Mouse (Mus musculus) liver, embryonic 12.5 days (tissue): ENCODE results near the gene Olfr247. TPM values are rescaled to one million over a fixed set of nuclear protein-coding genes. Genes with fewer than 3 reads are reported as not detected.
"Not testable (repeated sequence)": the region's sequence is repeated elsewhere in the genome, so short reads cannot be mapped to it uniquely, and the experiment has no call there.

ENCODE experiments used
- ATAC-seq: fragments of 200-750 bp; cut with Nextera tagmentation; 2 replicates; pipeline ENCODE4 v1.8.0; 2017; ENCODE audit warnings: moderate number of reproducible peaks, mild to moderate bottlenecking, moderate library complexity
- H3K27ac ChIP-seq: fragments of 300-500 bp; sonication (generic); 2 replicates; pipeline ENCODE4 v1.5.1; 2016; ENCODE audit warnings: mild to moderate bottlenecking
- H3K27me3 ChIP-seq: fragments of 300-500 bp; sonication (generic); replicated peaks from 2 replicates; pipeline ENCODE4 v1.6.1; 2016; ENCODE audit warnings: mild to moderate bottlenecking, moderate library complexity
- H3K36me3 ChIP-seq: fragments of 300-500 bp; sonication (generic); 2 replicates; pipeline ENCODE4 v1.6.1; 2016; ENCODE audit warnings: mild to moderate bottlenecking, moderate library complexity
- H3K4me1 ChIP-seq: fragments of 300-500 bp; sonication (generic); 2 replicates; pipeline ENCODE4 v1.6.1; 2016
- H3K4me2 ChIP-seq: fragments of 300-500 bp; sonication (generic); 2 replicates; pipeline ENCODE4 v1.6.1; 2016; ENCODE audit warnings: mild to moderate bottlenecking, moderate library complexity
- H3K4me3 ChIP-seq: fragments of 300-500 bp; sonication (generic); 2 replicates; pipeline ENCODE4 v1.5.1; 2016; ENCODE audit warnings: mild to moderate bottlenecking, moderate library complexity
- H3K9ac ChIP-seq: fragments of 300-500 bp; sonication (generic); 2 replicates; pipeline ENCODE4 v1.6.1; 2016; ENCODE audit warnings: mild to moderate bottlenecking, moderate library complexity
- H3K9me3 ChIP-seq: fragments of 300-500 bp; sonication (generic); replicated peaks from 2 replicates; pipeline ENCODE4 v1.6.1; 2016; ENCODE audit warnings: mild to moderate bottlenecking, moderate library complexity
- WGBS: fragments of 180-500 bp; shearing (Covaris S2); methylation state at CpG from one replicate; pipeline ENCODE4 v1.1.7; 2016; ENCODE audit not compliant: insufficient replicate concordance; 5-methylcytosine and 5-hydroxymethylcytosine counted together
- polyA plus RNA-seq: library from polyadenylated mRNA; unstranded; fragments of >200 nt; fragmentation: Nextera tagmentation; extraction: Ambion mirVana; gene quantifications from 2 replicates; pipeline ENCODE4 v1.2.1, GENCODE M21; 2016

Gene Olfr247
- not detected in 2 replicates for polyA plus RNA-seq

GRCm38 (mm10) chr10:129976040-129976439 is at the start of gene Olfr247:
Gene Olfr247 (minus strand): TSS chr10:129976140.
- H3K4me2 ChIP-seq, H3K9ac ChIP-seq, ATAC-seq, H3K4me1 ChIP-seq, H3K4me3 ChIP-seq, H3K36me3 ChIP-seq, H3K9me3 ChIP-seq, H3K27ac ChIP-seq, H3K27me3 ChIP-seq: not testable (repeated sequence)
- WGBS = no CpG with 5 or more reads among the region's 2 CpGs

DNA sequence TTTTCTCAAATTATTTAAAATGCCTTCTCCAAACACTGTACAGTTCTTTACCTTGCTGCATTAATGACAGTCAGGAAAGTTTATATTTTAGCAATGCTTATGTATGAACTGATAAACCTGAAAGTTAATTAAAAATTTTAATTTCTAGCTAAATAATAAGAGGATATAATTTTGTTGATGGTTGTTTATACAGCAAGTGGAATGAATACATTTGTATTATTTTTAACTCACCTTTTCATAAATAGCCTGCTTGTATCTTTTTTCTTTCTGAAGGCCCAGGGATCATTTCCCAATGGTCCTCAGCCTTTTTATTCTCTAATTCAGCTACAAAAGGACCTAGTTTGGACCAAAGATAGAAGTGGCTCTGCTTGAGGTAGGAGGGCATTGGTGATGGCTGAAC is 36.4 kb upstream of the Olfr247 start, which contains the start of gene Olfr820:
Olfr820 (plus strand) TSS at position 301 of the 400 bp plus-strand sequence.
- no peaks in the 10 kb centered on the region for H3K36me3 ChIP-seq
- H3K4me1 ChIP-seq = no peaks in the 10 kb centered on the region
- H3K9me3 ChIP-seq = no peaks in the 10 kb centered on the region
- no peak within 1 kb of the TSS for H3K4me2 ChIP-seq
- ATAC-seq = no peak
- no peaks in the 10 kb centered on the region for H3K27me3 ChIP-seq
- H3K27ac ChIP-seq = no peak within 1 kb of the TSS
- no peak within 1 kb of the TSS for H3K4me3 ChIP-seq
- H3K9ac ChIP-seq = no peak within 1 kb of the TSS

- not testable (repeated sequence) for H3K4me3 ChIP-seq, H3K4me1 ChIP-seq, H3K27me3 ChIP-seq, H3K9ac ChIP-seq, H3K9me3 ChIP-seq, H3K27ac ChIP-seq, H3K4me2 ChIP-seq, H3K36me3 ChIP-seq, ATAC-seq
- WGBS = 72% methylated on average over 4 of the region's 4 CpGs
Observed at GRCm38 (mm10) chr10:130005366-130005765, 29.4 kb upstream of the Olfr247 start.

DNA sequence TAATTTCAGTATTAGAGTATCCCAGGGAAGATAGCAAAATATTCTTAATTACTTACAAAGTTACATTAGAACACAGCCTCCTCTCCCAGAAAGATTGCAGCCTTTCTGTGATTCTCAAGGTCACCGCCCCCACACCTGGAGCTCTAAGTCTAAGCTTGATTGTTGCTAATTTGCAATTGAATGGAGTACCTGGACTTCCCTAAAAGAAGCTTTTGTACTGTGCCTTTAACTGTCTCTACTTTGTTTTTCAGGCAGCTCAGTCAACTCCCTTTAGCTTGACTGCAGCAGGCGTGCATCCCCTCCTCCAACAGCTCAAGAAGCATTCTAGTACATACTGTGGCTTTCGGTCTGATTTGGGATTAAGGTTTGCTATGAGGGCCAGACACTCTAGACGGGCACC is 28.2 kb upstream of the Olfr247 start:
- WGBS = 66% methylated on average over 4 of the region's 4 CpGs
- not testable (repeated sequence) for H3K9me3 ChIP-seq, H3K27me3 ChIP-seq, ATAC-seq, H3K36me3 ChIP-seq, H3K4me3 ChIP-seq, H3K4me2 ChIP-seq, H3K4me1 ChIP-seq, H3K9ac ChIP-seq, H3K27ac ChIP-seq

DNA sequence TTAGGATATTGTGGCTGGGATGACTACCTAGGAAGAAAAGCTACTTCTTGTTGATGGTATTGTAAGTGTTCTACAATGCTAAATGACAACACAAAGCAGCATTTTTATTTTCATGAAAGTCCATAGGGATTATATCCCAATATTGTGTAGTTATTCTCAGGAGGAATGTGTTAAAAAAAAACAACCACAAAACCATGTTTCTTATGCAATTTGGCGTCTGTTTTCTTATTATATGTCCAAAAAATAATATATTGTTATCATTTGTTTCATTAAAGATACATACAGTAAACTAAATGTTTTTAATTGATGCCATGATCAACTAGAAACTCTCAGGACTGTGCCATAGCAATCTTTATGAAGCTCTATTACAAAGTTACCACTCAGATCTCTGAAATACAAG is 9.0 kb upstream of the Olfr247 start, which contains the start of gene Gm10310:
Gm10310 (minus strand) TSS at position 101 of the 400 bp plus-strand sequence.
- H3K27me3 ChIP-seq, H3K4me2 ChIP-seq, H3K4me1 ChIP-seq, H3K36me3 ChIP-seq, H3K27ac ChIP-seq, H3K9ac ChIP-seq, H3K9me3 ChIP-seq, ATAC-seq, H3K4me3 ChIP-seq: not testable (repeated sequence)
- WGBS = no CpG with 5 or more reads among the region's 1 CpGs

DNA sequence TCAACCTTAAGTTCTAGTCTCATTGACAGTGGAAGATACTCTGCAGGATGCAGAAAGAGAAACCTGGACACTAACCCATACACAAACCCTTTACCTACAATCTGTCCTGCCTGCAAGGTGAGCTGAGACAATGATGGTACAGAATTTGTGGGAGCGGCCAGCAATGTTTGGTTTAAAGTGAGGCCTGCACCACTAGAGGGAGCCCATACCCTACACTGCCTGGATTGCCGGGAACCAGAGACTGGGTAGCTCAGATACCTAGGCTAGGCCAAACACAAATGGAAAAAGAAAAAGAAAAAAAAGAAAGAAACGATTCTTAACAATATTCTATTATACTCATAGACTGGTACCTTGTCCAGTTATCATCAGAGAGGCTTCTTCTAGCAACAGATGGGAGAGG is 5.9 kb upstream of the Olfr247 start:
- H3K27me3 ChIP-seq, ATAC-seq: not testable (repeated sequence)
- WGBS = no CpG with 5 or more reads among the region's 3 CpGs

DNA sequence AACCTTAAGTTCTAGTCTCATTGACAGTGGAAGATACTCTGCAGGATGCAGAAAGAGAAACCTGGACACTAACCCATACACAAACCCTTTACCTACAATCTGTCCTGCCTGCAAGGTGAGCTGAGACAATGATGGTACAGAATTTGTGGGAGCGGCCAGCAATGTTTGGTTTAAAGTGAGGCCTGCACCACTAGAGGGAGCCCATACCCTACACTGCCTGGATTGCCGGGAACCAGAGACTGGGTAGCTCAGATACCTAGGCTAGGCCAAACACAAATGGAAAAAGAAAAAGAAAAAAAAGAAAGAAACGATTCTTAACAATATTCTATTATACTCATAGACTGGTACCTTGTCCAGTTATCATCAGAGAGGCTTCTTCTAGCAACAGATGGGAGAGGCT is 2.9 kb downstream of the Olfr247 start:
- not testable (repeated sequence) for ATAC-seq, H3K36me3 ChIP-seq, H3K9me3 ChIP-seq, H3K4me2 ChIP-seq, H3K27me3 ChIP-seq, H3K9ac ChIP-seq, H3K27ac ChIP-seq, H3K4me3 ChIP-seq, H3K4me1 ChIP-seq
- no CpG with 5 or more reads among the region's 3 CpGs for WGBS

More for the DNA sequence above, 5.9 kb upstream of the Olfr247 start:
- not testable (repeated sequence) for H3K36me3 ChIP-seq, H3K4me3 ChIP-seq, H3K27ac ChIP-seq, H3K9me3 ChIP-seq, H3K4me1 ChIP-seq, H3K9ac ChIP-seq, H3K4me2 ChIP-seq

- not testable (repeated sequence) for H3K4me2 ChIP-seq, H3K4me3 ChIP-seq, H3K36me3 ChIP-seq, H3K4me1 ChIP-seq, H3K27me3 ChIP-seq, H3K9me3 ChIP-seq, H3K27ac ChIP-seq, ATAC-seq, H3K9ac ChIP-seq
- WGBS = 62% methylated on average over 2 of the region's 2 CpGs
Observed at GRCm38 (mm10) chr10:129967166-129967565, 8.8 kb downstream of the Olfr247 start, which contains the start of gene Olfr819. Gene Olfr819 (minus strand): TSS chr10:129967266.

DNA sequence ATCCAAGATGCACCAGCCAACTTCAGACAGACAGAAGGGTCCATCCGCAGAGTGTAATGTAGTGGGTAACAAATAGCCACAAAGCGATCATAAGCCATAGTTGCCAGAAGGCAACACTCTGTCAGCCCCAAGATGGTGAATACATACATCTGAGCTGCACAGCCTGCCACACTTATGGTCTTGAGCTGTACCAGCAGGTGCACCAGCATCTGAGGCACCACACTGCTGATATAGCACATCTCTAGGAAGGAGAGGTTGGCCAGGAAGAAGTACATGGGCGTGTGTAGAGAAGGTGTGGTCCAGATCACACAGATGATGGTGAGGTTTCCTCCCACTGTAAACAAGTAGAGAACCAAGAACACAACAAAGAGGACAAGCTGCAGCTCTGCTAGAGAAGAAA is 9.7 kb downstream of the Olfr247 start:
- not testable (repeated sequence) for H3K9me3 ChIP-seq, H3K27me3 ChIP-seq, H3K36me3 ChIP-seq, H3K4me2 ChIP-seq, H3K4me1 ChIP-seq, H3K4me3 ChIP-seq, H3K27ac ChIP-seq, ATAC-seq, H3K9ac ChIP-seq
- WGBS = 72% methylated on average over 2 of the region's 3 CpGs

DNA sequence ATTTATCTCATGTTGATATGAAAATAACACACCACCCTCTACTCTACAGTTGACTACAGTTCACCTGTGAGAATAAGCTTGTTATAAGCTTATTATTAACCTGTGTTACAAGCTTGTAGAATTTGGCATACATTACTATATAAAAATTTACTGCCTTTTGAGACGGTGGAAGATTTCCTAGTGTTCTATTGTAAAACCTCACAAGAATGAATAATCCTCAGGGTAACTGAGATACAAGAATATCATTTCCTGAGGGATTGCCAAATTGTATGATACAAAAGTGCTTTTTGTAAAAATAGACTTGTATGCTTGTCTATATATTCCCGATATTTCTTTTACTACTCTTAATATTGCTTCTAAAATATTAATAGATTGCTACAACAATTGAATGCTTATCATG is 26.9 kb downstream of the Olfr247 start, which contains the start of gene Olfr818:
Olfr818 (minus strand) TSS at position 101 of the 400 bp plus-strand sequence.
- Histone ChIP-seq H3K27ac (no peak within 1 kb of the TSS), H3K27me3 (no peaks in the 10 kb centered on the region), H3K4me2 (no peak within 1 kb of the TSS), H3K4me1 (no peaks in the 10 kb centered on the region), H3K9ac (no peak within 1 kb of the TSS), H3K36me3 (no peaks in the 10 kb centered on the region), H3K4me3 (no peak within 1 kb of the TSS), H3K9me3 (no peaks in the 10 kb centered on the region)
- WGBS = 76% methylated on average over 2 of the region's 2 CpGs
- ATAC-seq = no peak

Other genes with a start within 250 kb of the Olfr247 start
- not detected in 2 replicates for gene Olfr805, start 246.8 kb downstream of the Olfr247 start, polyA plus RNA-seq
- not detected in 2 replicates for gene Olfr806, start 234.2 kb downstream of the Olfr247 start, polyA plus RNA-seq
- gene Olfr807, start 218.3 kb downstream of the Olfr247 start, polyA plus RNA-seq = not detected in 2 replicates
- gene Olfr808, start 210.7 kb downstream of the Olfr247 start, polyA plus RNA-seq = not detected in 2 replicates
- not detected in 2 replicates for gene Olfr809, start 201.5 kb downstream of the Olfr247 start, polyA plus RNA-seq
- gene Olfr810, start 181.2 kb downstream of the Olfr247 start, polyA plus RNA-seq = not detected in 2 replicates
- gene Olfr811, start 171.7 kb downstream of the Olfr247 start, polyA plus RNA-seq = not detected in 2 replicates
- not detected in 2 replicates for gene Olfr812, start 130.0 kb downstream of the Olfr247 start, polyA plus RNA-seq
- not detected in 2 replicates for gene Olfr813, start 120.8 kb downstream of the Olfr247 start, polyA plus RNA-seq
- not detected in 2 replicates for gene Olfr814, start 96.3 kb downstream of the Olfr247 start, polyA plus RNA-seq
- gene Olfr815, start 70.3 kb downstream of the Olfr247 start, polyA plus RNA-seq = not detected in 2 replicates
- gene Olfr816, start 60.5 kb downstream of the Olfr247 start, polyA plus RNA-seq = not detected in 2 replicates
- not detected in 2 replicates for gene Olfr818, start 27.0 kb downstream of the Olfr247 start, polyA plus RNA-seq
- gene Olfr819, start 8.9 kb downstream of the Olfr247 start, polyA plus RNA-seq = not detected in 2 replicates
- gene Gm10310, start 8.9 kb upstream of the Olfr247 start, polyA plus RNA-seq = not detected in 2 replicates
- not detected in 2 replicates for gene Olfr820, start 36.5 kb upstream of the Olfr247 start, polyA plus RNA-seq
- not detected in 2 replicates for gene Olfr821, start 54.2 kb upstream of the Olfr247 start, polyA plus RNA-seq
- gene Olfr822, start 95.1 kb upstream of the Olfr247 start, polyA plus RNA-seq = not detected in 2 replicates
- gene Olfr823, start 139.2 kb upstream of the Olfr247 start, polyA plus RNA-seq = not detected in 2 replicates
- gene Olfr824, start 153.9 kb upstream of the Olfr247 start, polyA plus RNA-seq = not detected in 2 replicates
- not detected in 2 replicates for gene Olfr825, start 190.6 kb upstream of the Olfr247 start, polyA plus RNA-seq
- not detected in 2 replicates for gene Olfr826, start 208.0 kb upstream of the Olfr247 start, polyA plus RNA-seq
- gene Olfr827, start 238.3 kb upstream of the Olfr247 start, polyA plus RNA-seq = not detected in 2 replicates